Mouse (Mus musculus) T-helper 17 cell (primary cell): ENCODE data around the gene Crhr2.

Experiments used
- in situ Hi-C, 2 experiments: fragments of 300-600 bp; cut with MboI, MseI; formaldehyde crosslinking; loops; 1 replicate in 1 of 2; 2 replicates in 1 of 2; pipeline ENCODE4 v1.15.1; 2025; ENCODE audit warnings: high pct_unique_total_duplicates in 2 of 2

Crhr2 gene

GRCm38 (mm10) chr6:55049186-55049585 lies 83.6 kb downstream of the Crhr2 start:
- in situ Hi-C loops = no loop called here

GRCm38 (mm10) chr6:55045326-55045725 lies 87.5 kb downstream of the Crhr2 start:
- in situ Hi-C loops = no loop called here

DNA sequence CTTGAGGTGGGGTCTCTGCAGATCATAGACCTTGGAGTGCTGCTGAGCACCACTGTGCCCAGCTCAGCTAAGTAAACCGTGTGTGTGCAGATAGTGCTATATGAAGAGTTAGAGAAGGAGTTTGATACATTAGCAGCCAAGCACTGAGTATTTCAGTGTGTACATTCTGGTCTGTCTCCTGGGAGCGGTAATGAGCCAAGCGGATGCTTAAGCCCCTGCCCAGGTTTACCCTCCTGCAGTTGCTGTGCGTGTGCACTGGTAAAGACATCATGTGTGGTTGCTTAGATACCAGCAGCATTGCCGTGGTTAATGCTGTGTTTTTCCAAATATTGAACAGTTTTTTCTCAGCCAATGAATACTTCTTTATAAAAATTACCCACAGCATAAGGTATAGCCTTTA lies 88.3 kb downstream of the Crhr2 start:
- in situ Hi-C loops = no loop called here

DNA sequence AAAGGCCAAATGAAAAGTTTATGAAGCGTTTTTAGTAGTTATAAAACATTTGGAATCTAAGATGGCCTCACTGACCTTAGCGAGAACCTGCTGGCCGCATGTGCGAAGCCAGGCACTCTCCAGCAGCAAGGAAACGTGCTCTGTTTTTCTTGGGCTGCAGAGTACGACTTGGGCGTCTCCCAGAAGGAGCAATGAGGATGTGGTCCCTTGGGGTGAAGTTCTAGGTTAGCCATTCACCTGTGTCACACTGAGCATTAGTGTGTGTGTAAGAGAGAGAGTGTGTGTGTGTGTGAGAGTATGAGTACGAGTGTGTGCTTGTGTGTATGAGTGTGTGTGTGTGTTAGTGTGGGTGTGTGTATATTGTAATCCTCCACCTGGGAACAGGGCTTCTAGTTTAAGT lies 89.6 kb downstream of the Crhr2 start:
- in situ Hi-C loops = no loop called here
